Mouse (Mus musculus) kidney, embryonic 15.5 days (tissue): ENCODE results near the gene Tmem240. TPM values are rescaled to one million over a fixed set of nuclear protein-coding genes. Genes with fewer than 3 reads are reported as not detected.
"Not testable (repeated sequence)": the region's sequence is repeated elsewhere in the genome, so short reads cannot be mapped to it uniquely, and the experiment has no call there.

ENCODE experiments used
- ATAC-seq: fragments of 200-750 bp; cut with Nextera tagmentation; replicated peaks from 2 replicates; pipeline ENCODE4 v1.8.0; 2017; ENCODE audit warnings: moderate TSS enrichment; ENCODE audit not compliant: low FRiP score
- H3K27ac ChIP-seq: fragments of 300-500 bp; sonication (generic); 2 replicates; pipeline ENCODE4 v1.5.1; 2015; ENCODE audit warnings: mild to moderate bottlenecking, inconsistent platforms
- H3K27me3 ChIP-seq: fragments of 300-500 bp; sonication (generic); 2 replicates; pipeline ENCODE4 v1.6.1; 2015; ENCODE audit warnings: inconsistent platforms
- H3K36me3 ChIP-seq: fragments of 300-500 bp; sonication (generic); 2 replicates; pipeline ENCODE4 v1.6.1; 2015; ENCODE audit warnings: inconsistent platforms
- H3K4me1 ChIP-seq: fragments of 300-500 bp; sonication (generic); 2 replicates; pipeline ENCODE4 v1.6.1; 2015; ENCODE audit warnings: inconsistent platforms
- H3K4me2 ChIP-seq: fragments of 300-500 bp; sonication (generic); 2 replicates; pipeline ENCODE4 v1.6.1; 2015; ENCODE audit warnings: moderate library complexity, mild to moderate bottlenecking, inconsistent platforms
- H3K4me3 ChIP-seq: fragments of 300-500 bp; sonication (generic); replicated peaks from 2 replicates; pipeline ENCODE4 v1.5.1; 2015; ENCODE audit warnings: mild to moderate bottlenecking, inconsistent platforms
- H3K9ac ChIP-seq: fragments of 300-500 bp; sonication (generic); 2 replicates; pipeline ENCODE4 v1.6.1; 2015; ENCODE audit warnings: mild to moderate bottlenecking, inconsistent platforms
- H3K9me3 ChIP-seq: fragments of 300-500 bp; sonication (generic); replicated peaks from 2 replicates; pipeline ENCODE4 v1.6.1; 2016; ENCODE audit warnings: inconsistent platforms
- WGBS: fragments of 180-500 bp; shearing (Covaris S2); methylation state at CpG from one replicate; pipeline ENCODE4 v1.1.7; 2015; ENCODE audit warnings: mixed read lengths; 5-methylcytosine and 5-hydroxymethylcytosine counted together
- polyA plus RNA-seq: library from polyadenylated mRNA; unstranded; fragments of >200 nt; fragmentation: Nextera tagmentation; extraction: Ambion mirVana; gene quantifications from 2 replicates; pipeline ENCODE4 v1.2.1, GENCODE M21; 2015

Gene Tmem240
- polyA plus RNA-seq: 0.50 and 1.0 TPM in 2 replicates

- no peaks in the 10 kb centered on the region for H3K9me3 ChIP-seq
- under 1% methylated on average over 29 of the region's 35 CpGs for WGBS
- H3K4me2 ChIP-seq: peak within 1 kb of the TSS; percentile 96
- H3K4me1 ChIP-seq: peaks cover 31% of the 10 kb centered on the region
- peak; percentile 91 for ATAC-seq
- peak within 1 kb of the TSS; percentile 93 for H3K27ac ChIP-seq
- H3K36me3 ChIP-seq: peaks cover 44% of the 10 kb centered on the region
- H3K9ac ChIP-seq: peak within 1 kb of the TSS; percentile 89
- H3K4me3 ChIP-seq: peak within 1 kb of the TSS; percentile 88
- H3K27me3 ChIP-seq: no peaks in the 10 kb centered on the region
Measured at GRCm38 (mm10) chr4:155734350-155734941, at the start of gene Tmem240. Gene Tmem240, plus strand, starts transcription at chr4:155734800.

GRCm38 (mm10) chr4:155687764-155688163 is 46.8 kb upstream of the Tmem240 start:
- ATAC-seq, H3K27ac ChIP-seq, H3K9me3 ChIP-seq, H3K4me1 ChIP-seq, H3K36me3 ChIP-seq, H3K27me3 ChIP-seq, H3K9ac ChIP-seq, H3K4me2 ChIP-seq, H3K4me3 ChIP-seq: not testable (repeated sequence)
- 75% methylated on average over 4 of the region's 4 CpGs for WGBS

GRCm38 (mm10) chr4:155690571-155691375 is 43.8 kb upstream of the Tmem240 start:
- H3K27ac ChIP-seq: no peak overlapping the region
- H3K9me3 ChIP-seq: no peaks in the 10 kb centered on the region
- H3K4me1 ChIP-seq: peaks cover 17% of the 10 kb centered on the region
- H3K36me3 ChIP-seq: no peaks in the 10 kb centered on the region
- H3K27me3 ChIP-seq: peaks cover 12% of the 10 kb centered on the region
- H3K9ac ChIP-seq: no peak overlapping the region
- ATAC-seq: no peak
- H3K4me2 ChIP-seq: no peak overlapping the region
- no peak overlapping the region for H3K4me3 ChIP-seq
- 85% methylated on average over 12 of the region's 12 CpGs for WGBS

GRCm38 (mm10) chr4:155692421-155692820 is 42.2 kb upstream of the Tmem240 start:
- H3K36me3 ChIP-seq: no peaks in the 10 kb centered on the region
- H3K27me3 ChIP-seq: peaks cover 13% of the 10 kb centered on the region
- H3K9ac ChIP-seq: no peak overlapping the region
- WGBS: 91% methylated on average over 3 of the region's 3 CpGs
- ATAC-seq: no peak
- H3K27ac ChIP-seq: no peak overlapping the region
- H3K4me3 ChIP-seq: no peak overlapping the region
- H3K9me3 ChIP-seq: no peaks in the 10 kb centered on the region
- H3K4me2 ChIP-seq: no peak overlapping the region
- peaks cover 28% of the 10 kb centered on the region for H3K4me1 ChIP-seq

- H3K4me3 ChIP-seq: peak within 1 kb of the TSS; percentile 62
- WGBS: under 1% methylated on average over 47 of the region's 47 CpGs
- peaks cover 28% of the 10 kb centered on the region for H3K4me1 ChIP-seq
- H3K36me3 ChIP-seq: no peaks in the 10 kb centered on the region
- H3K4me2 ChIP-seq: peak within 1 kb of the TSS; percentile 99
- peaks cover 13% of the 10 kb centered on the region for H3K27me3 ChIP-seq
- H3K27ac ChIP-seq: peak within 1 kb of the TSS; percentile 41; the same call in 1 of the 2 replicates
- ATAC-seq: peak; percentile 89
- peak within 1 kb of the TSS; percentile 68 for H3K9ac ChIP-seq
- no peaks in the 10 kb centered on the region for H3K9me3 ChIP-seq
Measured at GRCm38 (mm10) chr4:155694111-155694481, 40.5 kb upstream of the Tmem240 start, which contains the start of gene Fndc10. Gene Fndc10, plus strand, starts transcription at chr4:155694342.

- Histone ChIP-seq H3K27me3 (peaks cover 13% of the 10 kb centered on the region), H3K36me3 (no peaks in the 10 kb centered on the region), H3K27ac (peak overlapping the region; percentile 41; the same call in 1 of the 2 replicates), H3K4me2 (peak overlapping the region; percentile 99), H3K4me1 (peaks cover 28% of the 10 kb centered on the region), H3K9ac (peak overlapping the region; percentile 68), H3K9me3 (no peaks in the 10 kb centered on the region), H3K4me3 (peak overlapping the region; percentile 62)
- peak; percentile 64 for ATAC-seq
- under 1% methylated on average over 88 of the region's 92 CpGs for WGBS
Measured at GRCm38 (mm10) chr4:155694482-155695401, 39.9 kb upstream of the Tmem240 start.

GRCm38 (mm10) chr4:155695531-155696062 is 39.0 kb upstream of the Tmem240 start:
- Histone ChIP-seq H3K27ac (no peak overlapping the region), H3K4me1 (peaks cover 28% of the 10 kb centered on the region), H3K9me3 (no peaks in the 10 kb centered on the region), H3K4me2 (peak overlapping the region; percentile 99), H3K27me3 (peaks cover 13% of the 10 kb centered on the region), H3K9ac (peak overlapping the region; percentile 68; the same call in 1 of the 2 replicates), H3K4me3 (peak overlapping the region; percentile 62), H3K36me3 (no peaks in the 10 kb centered on the region)
- no peak for ATAC-seq
- 84% methylated on average over 4 of the region's 4 CpGs for WGBS

- H3K36me3 ChIP-seq: no peaks in the 10 kb centered on the region
- 0 out of 2 replicates have a peak overlapping the region, but pooled peaks have one; percentile 99 for H3K4me2 ChIP-seq
- no peak overlapping the region for H3K27ac ChIP-seq
- H3K9me3 ChIP-seq: no peaks in the 10 kb centered on the region
- no peak for ATAC-seq
- WGBS: 73% methylated on average over 16 of the region's 16 CpGs
- no peak overlapping the region for H3K4me3 ChIP-seq
- peaks cover 13% of the 10 kb centered on the region for H3K27me3 ChIP-seq
- H3K4me1 ChIP-seq: peaks cover 28% of the 10 kb centered on the region
- no peak overlapping the region for H3K9ac ChIP-seq
Measured at GRCm38 (mm10) chr4:155696261-155697255, 38.0 kb upstream of the Tmem240 start.

GRCm38 (mm10) chr4:155700425-155700824 is 34.2 kb upstream of the Tmem240 start:
- no peak overlapping the region for H3K4me2 ChIP-seq
- H3K9ac ChIP-seq: no peak overlapping the region
- no peak for ATAC-seq
- peaks cover 18% of the 10 kb centered on the region for H3K4me1 ChIP-seq
- no peak overlapping the region for H3K4me3 ChIP-seq
- H3K36me3 ChIP-seq: no peaks in the 10 kb centered on the region
- H3K27me3 ChIP-seq: peaks cover 4% of the 10 kb centered on the region; the same call in 1 of the 2 replicates
- H3K9me3 ChIP-seq: no peaks in the 10 kb centered on the region
- no peak overlapping the region for H3K27ac ChIP-seq

- H3K4me3 ChIP-seq: no peak overlapping the region
- peaks cover 6% of the 10 kb centered on the region for H3K36me3 ChIP-seq
- H3K27me3 ChIP-seq: no peaks in the 10 kb centered on the region
- H3K4me1 ChIP-seq: peaks cover 18% of the 10 kb centered on the region
- 98% methylated on average over 4 of the region's 4 CpGs for WGBS
- H3K9me3 ChIP-seq: no peaks in the 10 kb centered on the region
- no peak overlapping the region for H3K4me2 ChIP-seq
- no peak for ATAC-seq
- no peak overlapping the region for H3K27ac ChIP-seq
- H3K9ac ChIP-seq: no peak overlapping the region
Measured at GRCm38 (mm10) chr4:155703425-155703929, 31.1 kb upstream of the Tmem240 start.
